Mouse (Mus musculus) brain, embryonic 14.5 days (tissue): ENCODE data around the gene Bcas3.

Experiments
- CTCF ChIP-seq: fragments of 200-500 bp; IDR thresholded peaks from 2 replicates; pipeline ENCODE4 v1.5.1; 2012; ENCODE audit warnings: inconsistent platforms, mild to moderate bottlenecking, moderate library complexity, borderline replicate concordance; ENCODE audit not compliant: insufficient read depth, insufficient read length; ENCODE audit errors: extremely low read depth
- POLR2A ChIP-seq: fragments of 200-500 bp; IDR thresholded peaks from 2 replicates; pipeline ENCODE4 v1.6.1; 2012; ENCODE audit warnings: mild to moderate bottlenecking, inconsistent platforms, borderline replicate concordance; ENCODE audit not compliant: poor library complexity, insufficient read depth, insufficient read length, severe bottlenecking; ENCODE audit errors: extremely low read depth

- no peak for TF ChIP-seq CTCF
- TF ChIP-seq POLR2A, result no peak
Measured at GRCm38 (mm10) chr11:85392864-85393220, 39.9 kb downstream of the Bcas3 start.
